Mouse (Mus musculus): ENCODE data around the gene Pecr.
"Not testable (repeated sequence)": the region's sequence is repeated elsewhere in the genome, so short reads cannot be mapped to it uniquely, and the experiment has no call there.

Pecr gene

GRCm38 (mm10) chr1:72237007-72237775 is 46.9 kb downstream of the Pecr start:
- no peak for DNase-seq (ENCODE audit: extremely low read depth, low read depth, low spot score)

- not testable (repeated sequence) for DNase-seq (ENCODE audit: extremely low read depth, low read depth, low spot score)
Observed at GRCm38 (mm10) chr1:72236363-72237006, 47.6 kb downstream of the Pecr start.

GRCm38 (mm10) chr1:72232592-72232991 is 51.5 kb downstream of the Pecr start:
- DNase-seq (ENCODE audit: extremely low read depth, low read depth, low spot score), result not testable (repeated sequence)

- DNase-seq (ENCODE audit: extremely low read depth, low read depth, low spot score), result no peak
Observed at GRCm38 (mm10) chr1:72228974-72229373, 55.1 kb downstream of the Pecr start.

GRCm38 (mm10) chr1:72227546-72227945 is 56.6 kb downstream of the Pecr start:
- no peak for DNase-seq (ENCODE audit: extremely low read depth, low read depth, low spot score)

GRCm38 (mm10) chr1:72226887-72227481 is 57.1 kb downstream of the Pecr start:
- DNase-seq (ENCODE audit: extremely low read depth, low read depth, low spot score), result no peak

- DNase-seq (ENCODE audit: extremely low read depth, low read depth, low spot score), result no peak
Observed at GRCm38 (mm10) chr1:72226172-72226886, 57.8 kb downstream of the Pecr start.

GRCm38 (mm10) chr1:72225720-72226171 is 58.4 kb downstream of the Pecr start:
- DNase-seq (ENCODE audit: extremely low read depth, low read depth, low spot score), result not testable (repeated sequence)

GRCm38 (mm10) chr1:72225054-72225718 is 58.9 kb downstream of the Pecr start:
- DNase-seq (ENCODE audit: extremely low read depth, low read depth, low spot score), result no peak

- no peak for DNase-seq (ENCODE audit: extremely low read depth, low read depth, low spot score)
Observed at GRCm38 (mm10) chr1:72220008-72220407, 64.1 kb downstream of the Pecr start.

- DNase-seq (ENCODE audit: extremely low read depth, low read depth, low spot score), result no peak
Observed at GRCm38 (mm10) chr1:72219116-72219515, 65.0 kb downstream of the Pecr start.

GRCm38 (mm10) chr1:72218626-72219025 is 65.5 kb downstream of the Pecr start:
- DNase-seq (ENCODE audit: extremely low read depth, low read depth, low spot score), result no peak

- DNase-seq (ENCODE audit: extremely low read depth, low read depth, low spot score), result no peak
Observed at GRCm38 (mm10) chr1:72216761-72217160, 67.4 kb downstream of the Pecr start.

- no peak for DNase-seq (ENCODE audit: extremely low read depth, low read depth, low spot score)
Observed at GRCm38 (mm10) chr1:72215174-72215573, 68.9 kb downstream of the Pecr start.

- DNase-seq (ENCODE audit: extremely low read depth, low read depth, low spot score), result no peak
Observed at GRCm38 (mm10) chr1:72214470-72214961, 69.6 kb downstream of the Pecr start.

- no peak for DNase-seq (ENCODE audit: extremely low read depth, low read depth, low spot score)
Observed at GRCm38 (mm10) chr1:72213954-72214353, 70.2 kb downstream of the Pecr start.

- no peak for DNase-seq (ENCODE audit: extremely low read depth, low read depth, low spot score)
Observed at GRCm38 (mm10) chr1:72211701-72212699, 72.1 kb downstream of the Pecr start, which contains the start of gene Mreg. Gene Mreg, minus strand, starts transcription at chr1:72212307.

- DNase-seq (ENCODE audit: extremely low read depth, low read depth, low spot score), result peak; percentile 97
Observed at GRCm38 (mm10) chr1:72210803-72211679, 73.1 kb downstream of the Pecr start.

All from fat pad, adult 2 months (tissue).